Mouse (Mus musculus) hindbrain, postnatal 0 days (tissue): ENCODE data around the gene Sdr9c7. TPM values are rescaled to one million over a fixed set of nuclear protein-coding genes. Genes with fewer than 3 reads are reported as not detected.

ENCODE experiments used
- ATAC-seq: fragments of 200-750 bp; cut with Nextera tagmentation; 2 replicates; pipeline ENCODE4 v1.8.0; 2017; ENCODE audit warnings: mild to moderate bottlenecking, moderate TSS enrichment, moderate library complexity
- DNase-seq: peaks from one replicate; pipeline ENCODE4 v3.0.0-alpha.2; 2015; ENCODE audit warnings: low spot score
- H3K27ac ChIP-seq: fragments of 300-500 bp; sonication (generic); 2 replicates; pipeline ENCODE4 v1.5.1; 2014; ENCODE audit warnings: mild to moderate bottlenecking
- H3K27me3 ChIP-seq: fragments of 300-500 bp; sonication (generic); 2 replicates; pipeline ENCODE4 v1.6.1; 2014; ENCODE audit warnings: low read length, mixed read lengths; ENCODE audit not compliant: insufficient read depth
- H3K36me3 ChIP-seq: fragments of 300-500 bp; sonication (generic); 2 replicates; pipeline ENCODE4 v1.6.1; 2014; ENCODE audit warnings: low read length, mixed read lengths; ENCODE audit not compliant: insufficient read depth
- H3K4me1 ChIP-seq: fragments of 300-500 bp; sonication (generic); 2 replicates; pipeline ENCODE4 v1.6.1; 2014; ENCODE audit warnings: antibody characterized with exemption, low read length, mixed read lengths; ENCODE audit not compliant: insufficient read depth
- H3K4me2 ChIP-seq: fragments of 300-500 bp; sonication (generic); 2 replicates; pipeline ENCODE4 v1.6.1; 2014; ENCODE audit warnings: low read depth, mild to moderate bottlenecking, low read length, moderate library complexity, mixed read lengths
- H3K4me3 ChIP-seq: fragments of 300-500 bp; sonication (generic); 2 replicates; pipeline ENCODE4 v1.5.1; 2014; ENCODE audit warnings: low read length
- H3K9ac ChIP-seq: fragments of 300-500 bp; sonication (generic); replicated peaks from 2 replicates; pipeline ENCODE4 v1.6.1; 2014; ENCODE audit warnings: mild to moderate bottlenecking, low read length, moderate library complexity, mixed read lengths
- H3K9me3 ChIP-seq: fragments of 300-500 bp; sonication (generic); 2 replicates; pipeline ENCODE4 v1.6.1; 2016; ENCODE audit warnings: low read length, mixed read lengths
- CTCF ChIP-seq: IDR thresholded peaks from 2 replicates; pipeline ENCODE4 v1.5.1; 2016; ENCODE audit warnings: antibody characterized with exemption, control low read depth, low read depth
- WGBS: fragments of 180-500 bp; shearing (Covaris S2); extraction: QIAGEN DNeasy Blood & Tissue Kit; methylation state at CpG from one replicate; pipeline ENCODE4 v1.1.7; 2014; 5-methylcytosine and 5-hydroxymethylcytosine counted together
- polyA plus RNA-seq: library from polyadenylated mRNA; unstranded; fragments of >200 nt; fragmentation: Nextera tagmentation; extraction: Ambion mirVana; gene quantifications from 2 replicates; pipeline ENCODE4 v1.2.1, GENCODE M21; 2015
- total RNA-seq: library from RNA; depleted of rRNA; stranded (reverse); fragments of >200 nt; gene quantifications from 2 replicates; pipeline ENCODE4 v1.2.3, GENCODE M21; 2014; rRNA removed

Sdr9c7 gene
- total and polyA plus RNA-seq, 2 experiments from 2014 or later = not detected

DNA sequence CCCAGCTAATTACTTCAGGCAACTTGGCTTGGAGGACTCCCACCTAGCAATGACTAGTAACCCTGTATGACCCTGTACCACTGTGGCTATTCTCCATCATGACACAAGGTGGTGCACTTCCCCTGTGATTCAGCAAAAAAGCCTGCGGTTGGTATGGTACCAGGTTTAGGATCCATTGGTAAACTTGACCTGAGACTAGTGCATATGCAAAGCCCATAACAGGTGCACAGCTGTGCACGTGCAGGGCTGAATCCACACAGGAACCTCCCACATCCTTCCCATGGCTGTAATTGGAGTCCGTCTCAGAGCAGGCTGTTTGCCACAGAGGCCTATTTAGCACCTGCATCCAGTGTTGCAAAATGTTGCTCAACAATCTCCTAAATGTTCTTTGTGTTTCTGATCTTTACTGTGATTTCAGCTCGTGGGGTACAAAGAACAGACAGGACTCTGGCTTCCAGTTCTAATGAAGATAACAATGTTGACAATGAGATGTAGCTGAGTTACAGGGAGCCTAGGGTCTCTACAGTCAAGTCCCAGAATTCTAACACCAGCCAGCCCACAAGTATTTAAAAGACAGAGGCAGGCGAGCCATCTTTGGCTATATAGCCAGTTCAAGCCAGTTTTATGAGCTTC lies 47.2 kb downstream of the Sdr9c7 start:
- no peak overlapping the region for H3K4me2 ChIP-seq
- 36% methylated on average over 5 of the region's 5 CpGs for WGBS
- no peaks in the 10 kb centered on the region for H3K9me3 ChIP-seq
- peak; percentile 73 for DNase-seq
- no peak overlapping the region for H3K9ac ChIP-seq
- no peak overlapping the region for H3K27ac ChIP-seq
- peak; percentile 89 for TF ChIP-seq CTCF
- peak; percentile 72; the same call in 1 of the 2 replicates for ATAC-seq
- H3K4me3 ChIP-seq = no peak overlapping the region
- H3K36me3 ChIP-seq = no peaks in the 10 kb centered on the region
- no peaks in the 10 kb centered on the region for H3K27me3 ChIP-seq
- H3K4me1 ChIP-seq = no peaks in the 10 kb centered on the region

DNA sequence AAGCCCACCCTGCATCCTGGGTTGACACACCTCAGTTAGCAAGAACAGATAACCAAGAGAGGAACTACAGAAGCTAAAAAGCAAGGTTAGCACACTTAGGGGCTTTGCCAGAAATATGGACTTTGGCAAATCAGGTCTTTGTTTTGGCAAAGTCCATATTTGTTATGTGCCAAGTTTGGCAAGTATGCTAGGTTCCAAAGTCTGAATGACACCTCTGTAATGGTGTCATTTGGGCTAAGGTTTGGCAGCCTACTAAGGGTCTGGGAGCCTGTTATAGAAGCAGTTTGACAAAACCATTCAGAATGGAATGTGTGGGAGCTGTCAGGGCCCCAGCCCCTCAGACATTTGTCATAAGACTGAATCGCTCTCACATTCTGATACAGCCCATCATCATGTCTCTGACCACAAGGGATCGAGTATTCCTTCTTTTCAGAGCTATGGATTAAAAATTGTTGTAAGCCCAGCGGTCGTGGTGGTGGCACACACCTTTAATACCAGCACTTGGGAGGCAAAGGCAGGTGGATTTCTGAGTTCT lies 51.3 kb downstream of the Sdr9c7 start:
- Histone ChIP-seq H3K9me3 (no peaks in the 10 kb centered on the region), H3K27ac (no peak overlapping the region), H3K36me3 (no peaks in the 10 kb centered on the region), H3K4me1 (no peaks in the 10 kb centered on the region), H3K4me2 (no peak overlapping the region), H3K4me3 (no peak overlapping the region), H3K9ac (no peak overlapping the region), H3K27me3 (no peaks in the 10 kb centered on the region)
- ATAC-seq (no peak), DNase-seq (no peak)
- 86% methylated on average over 4 of the region's 4 CpGs for WGBS
- TF ChIP-seq CTCF = no peak

DNA sequence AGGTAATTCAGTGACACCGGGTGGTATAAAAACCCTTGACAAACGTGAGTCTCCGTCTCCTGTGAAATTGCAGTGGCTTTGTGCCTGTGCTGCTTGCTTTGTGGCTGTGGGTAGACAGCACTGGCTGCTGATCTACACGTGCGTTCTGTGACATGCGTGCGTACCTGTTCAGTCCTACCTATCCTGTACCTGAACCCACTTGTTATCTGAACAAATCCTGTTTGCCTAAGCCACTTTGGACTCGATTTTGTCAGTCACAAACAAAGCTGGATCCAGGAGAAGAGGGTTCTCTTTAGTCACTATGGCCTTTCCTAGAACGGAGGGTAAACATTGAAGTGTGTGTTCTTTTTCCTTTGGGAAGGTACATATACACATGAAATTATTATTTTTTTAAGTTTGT lies 53.1 kb downstream of the Sdr9c7 start:
- ATAC-seq = no peak
- no peak overlapping the region for H3K9ac ChIP-seq
- H3K4me2 ChIP-seq = no peak overlapping the region
- H3K4me3 ChIP-seq = no peak overlapping the region
- WGBS = 86% methylated on average over 9 of the region's 9 CpGs
- no peak for DNase-seq
- H3K27me3 ChIP-seq = no peaks in the 10 kb centered on the region
- no peaks in the 10 kb centered on the region for H3K4me1 ChIP-seq
- H3K36me3 ChIP-seq = no peaks in the 10 kb centered on the region
- H3K9me3 ChIP-seq = no peaks in the 10 kb centered on the region
- no peak for TF ChIP-seq CTCF
- no peak overlapping the region for H3K27ac ChIP-seq

DNA sequence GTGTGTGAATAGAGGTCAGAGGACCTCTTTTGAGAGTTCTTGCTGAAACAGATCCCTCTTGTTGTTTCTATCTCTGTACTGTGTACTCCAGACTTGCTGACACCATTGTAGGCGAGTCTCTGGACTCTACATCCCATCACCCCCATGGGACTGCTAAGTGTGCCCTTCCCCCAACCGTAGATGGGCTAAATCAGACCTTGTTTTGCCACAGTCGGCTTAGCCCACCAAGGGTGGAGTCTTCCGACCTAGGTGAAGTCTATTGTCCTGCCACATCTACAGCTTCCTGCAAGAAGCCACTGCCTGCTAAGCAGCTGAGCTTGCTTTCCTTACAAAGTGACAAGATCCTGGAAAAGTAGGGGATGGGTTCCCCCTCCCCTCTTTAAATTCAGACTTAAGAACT lies 53.5 kb downstream of the Sdr9c7 start:
- H3K4me3 ChIP-seq = no peak overlapping the region
- H3K27me3 ChIP-seq = no peaks in the 10 kb centered on the region
- no peak for DNase-seq
- no peak for ATAC-seq
- no peak for TF ChIP-seq CTCF
- WGBS = 72% methylated on average over 4 of the region's 4 CpGs
- no peak overlapping the region for H3K9ac ChIP-seq
- no peak overlapping the region for H3K4me2 ChIP-seq
- H3K9me3 ChIP-seq = no peaks in the 10 kb centered on the region
- H3K4me1 ChIP-seq = no peaks in the 10 kb centered on the region
- no peak overlapping the region for H3K27ac ChIP-seq
- H3K36me3 ChIP-seq = no peaks in the 10 kb centered on the region

DNA sequence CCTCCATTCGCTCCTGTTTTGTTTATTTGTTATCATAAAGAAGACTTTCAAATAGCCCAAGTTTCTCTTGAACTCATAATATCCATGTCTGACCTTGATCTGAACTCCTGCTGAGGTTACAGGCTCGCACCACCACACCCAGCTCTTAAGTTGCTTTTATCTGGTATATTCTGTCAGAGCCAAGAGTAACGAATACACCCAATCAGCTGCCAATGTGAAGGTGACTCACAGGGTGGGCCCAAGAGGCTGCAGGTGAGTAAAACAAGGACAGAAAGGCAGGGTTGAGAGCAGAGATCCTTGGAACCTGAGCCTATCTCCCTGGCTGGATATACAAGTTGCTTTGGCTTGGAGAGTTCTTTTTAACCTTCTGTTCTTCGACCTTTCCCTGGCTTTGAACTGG lies 56.7 kb downstream of the Sdr9c7 start:
- ATAC-seq (no peak), DNase-seq (no peak)
- Histone ChIP-seq H3K27me3 (no peaks in the 10 kb centered on the region), H3K4me2 (no peak overlapping the region), H3K9ac (no peak overlapping the region), H3K4me3 (no peak overlapping the region), H3K4me1 (no peaks in the 10 kb centered on the region), H3K27ac (no peak overlapping the region), H3K9me3 (no peaks in the 10 kb centered on the region), H3K36me3 (no peaks in the 10 kb centered on the region)
- no peak for TF ChIP-seq CTCF
- 69% methylated on average over 4 of the region's 4 CpGs for WGBS

DNA sequence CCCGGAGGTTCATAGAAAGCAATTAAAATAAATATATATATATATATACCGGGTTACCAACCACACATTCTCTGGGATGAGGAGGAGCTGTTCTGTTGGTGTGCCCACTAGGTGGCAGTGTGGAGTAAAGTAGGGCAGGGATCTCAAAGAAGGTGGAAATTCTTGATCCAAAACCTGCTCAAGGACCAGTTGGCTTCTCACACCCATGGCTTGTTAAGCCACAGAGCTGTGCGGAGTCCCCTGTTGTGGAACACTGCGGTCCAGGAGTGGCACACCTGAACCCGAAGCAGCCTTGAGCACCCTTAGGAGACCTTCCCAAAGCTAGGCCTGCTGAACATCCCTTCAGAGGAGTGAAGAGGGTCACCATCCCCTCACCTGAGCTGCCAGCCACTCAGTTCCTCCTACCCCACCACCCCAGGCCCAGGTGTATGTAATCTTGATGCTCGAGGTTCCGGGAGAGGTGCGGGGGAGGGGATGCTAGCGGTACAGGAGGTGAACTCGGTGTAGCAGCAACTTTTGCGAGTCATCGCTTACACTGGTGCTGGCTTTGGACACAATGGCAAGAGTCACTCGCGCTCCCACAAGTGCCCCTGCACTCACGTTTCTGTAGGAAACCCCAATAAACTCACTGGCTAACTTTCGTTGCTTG lies 58.0 kb downstream of the Sdr9c7 start:
- 55% methylated on average over 16 of the region's 16 CpGs for WGBS
- TF ChIP-seq CTCF = peak; percentile 76
- no peaks in the 10 kb centered on the region for H3K36me3 ChIP-seq
- H3K4me2 ChIP-seq = no peak overlapping the region
- H3K27me3 ChIP-seq = no peaks in the 10 kb centered on the region
- DNase-seq (peak; percentile 73), ATAC-seq (peak; percentile 24; the same call in 1 of the 2 replicates)
- no peaks in the 10 kb centered on the region for H3K9me3 ChIP-seq
- H3K4me3 ChIP-seq = no peak overlapping the region
- no peaks in the 10 kb centered on the region for H3K4me1 ChIP-seq
- H3K27ac ChIP-seq = no peak overlapping the region
- no peak overlapping the region for H3K9ac ChIP-seq

DNA sequence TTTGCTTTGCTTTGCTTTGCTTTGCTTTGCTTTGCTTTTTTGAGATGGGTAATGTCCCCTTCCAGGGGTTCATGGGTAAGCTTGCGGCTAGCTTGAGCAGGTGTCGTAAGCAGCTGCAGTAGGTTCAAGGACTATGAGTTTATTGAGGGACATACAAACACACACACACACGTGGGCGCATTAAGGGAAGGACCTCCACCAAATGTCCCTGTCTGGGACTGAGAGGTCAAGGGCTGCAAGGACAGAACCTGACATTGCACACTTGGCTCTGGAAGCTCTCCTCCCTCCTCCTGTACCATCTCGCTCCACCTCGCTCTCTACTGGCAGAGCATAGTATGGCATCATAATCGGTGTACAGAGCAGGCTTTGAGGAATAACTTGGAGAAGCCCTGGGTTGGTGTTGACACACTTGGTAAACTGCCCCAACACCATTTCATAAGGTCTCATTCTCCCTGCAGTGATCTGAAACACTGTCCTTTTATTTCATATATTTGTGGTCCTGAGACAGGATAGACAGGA lies 60.9 kb downstream of the Sdr9c7 start:
- Histone ChIP-seq H3K27me3 (no peaks in the 10 kb centered on the region), H3K9me3 (no peaks in the 10 kb centered on the region), H3K4me3 (no peak overlapping the region), H3K36me3 (no peaks in the 10 kb centered on the region), H3K4me1 (no peaks in the 10 kb centered on the region), H3K4me2 (no peak overlapping the region), H3K27ac (no peak overlapping the region), H3K9ac (no peak overlapping the region)
- no peak for DNase-seq
- TF ChIP-seq CTCF = no peak
- 91% methylated on average over 7 of the region's 7 CpGs for WGBS
- ATAC-seq = no peak

Other genes starting within 250 kb of the Sdr9c7 start
- gene Nemp1, start 231.6 kb upstream of the Sdr9c7 start, total RNA-seq = 2.8 and 4.1 TPM in 2 replicates
- gene Nemp1, start 231.6 kb upstream of the Sdr9c7 start, polyA plus RNA-seq = 2.2 and 3.0 TPM in 2 replicates
- 3.5 and 4.1 TPM in 2 replicates for gene Nab2, start 229.9 kb upstream of the Sdr9c7 start, total RNA-seq
- 1.1 and 1.6 TPM in 2 replicates for gene Nab2, start 229.9 kb upstream of the Sdr9c7 start, polyA plus RNA-seq
- 0.21 and 0.36 TPM in 2 replicates for gene Myo1a, start 193.3 kb upstream of the Sdr9c7 start, total RNA-seq
- gene Myo1a, start 193.3 kb upstream of the Sdr9c7 start, polyA plus RNA-seq = 0.50 and 0.53 TPM in 2 replicates
- gene Tac2, start 174.0 kb upstream of the Sdr9c7 start, total RNA-seq = 2.3 and 5.4 TPM in 2 replicates
- gene Tac2, start 174.0 kb upstream of the Sdr9c7 start, polyA plus RNA-seq = 5.6 and 6.7 TPM in 2 replicates
- 9.9 and 11.5 TPM in 2 replicates for gene Zbtb39, start 159.0 kb upstream of the Sdr9c7 start, total RNA-seq
- gene Zbtb39, start 159.0 kb upstream of the Sdr9c7 start, polyA plus RNA-seq = 2.4 and 2.5 TPM in 2 replicates
- 1.9 and 2.9 TPM in 2 replicates for gene Gpr182, start 146.8 kb upstream of the Sdr9c7 start, total RNA-seq
- gene Gpr182, start 146.8 kb upstream of the Sdr9c7 start, polyA plus RNA-seq = 2.3 TPM in 2 replicates
- 0.14 TPM in 1 of 2 replicates, not detected in the other for gene Rdh1, start 138.8 kb upstream of the Sdr9c7 start, total RNA-seq
- not detected in 2 replicates for gene Rdh1, start 138.8 kb upstream of the Sdr9c7 start, polyA plus RNA-seq
- not detected in 2 replicates for gene Rdh16f1, start 138.7 kb upstream of the Sdr9c7 start, total RNA-seq
- 0.50 and 0.54 TPM in 2 replicates for gene Rdh16f1, start 138.7 kb upstream of the Sdr9c7 start, polyA plus RNA-seq
- 0.37 and 0.50 TPM in 2 replicates for gene Rdh9, start 122.1 kb upstream of the Sdr9c7 start, total RNA-seq
- 0.09 and 0.16 TPM in 2 replicates for gene Rdh9, start 122.1 kb upstream of the Sdr9c7 start, polyA plus RNA-seq
- gene Rdh16, start 97.4 kb upstream of the Sdr9c7 start, total RNA-seq = 0.37 TPM in 1 of 2 replicates, not detected in the other
- gene Rdh16, start 97.4 kb upstream of the Sdr9c7 start, polyA plus RNA-seq = 0.06 TPM in 1 of 2 replicates, not detected in the other
- gene Rdh19, start 48.6 kb upstream of the Sdr9c7 start, total RNA-seq = not detected in 2 replicates
- gene Rdh19, start 48.6 kb upstream of the Sdr9c7 start, polyA plus RNA-seq = not detected in 2 replicates
- not detected in 2 replicates for gene Rdh16f2, start 32.0 kb upstream of the Sdr9c7 start, total RNA-seq
- gene Rdh16f2, start 32.0 kb upstream of the Sdr9c7 start, polyA plus RNA-seq = not detected in 2 replicates
- not detected in 2 replicates for gene Rdh7, start 9.7 kb upstream of the Sdr9c7 start, total RNA-seq
- not detected in 2 replicates for gene Rdh7, start 9.7 kb upstream of the Sdr9c7 start, polyA plus RNA-seq
- gene Hsd17b6, start 109.1 kb downstream of the Sdr9c7 start, total RNA-seq = not detected in 2 replicates
- not detected in 2 replicates for gene Hsd17b6, start 109.1 kb downstream of the Sdr9c7 start, polyA plus RNA-seq
- 15.2 and 19.6 TPM in 2 replicates for gene Prim1, start 116.7 kb downstream of the Sdr9c7 start, total RNA-seq
- 33.3 and 36.1 TPM in 2 replicates for gene Prim1, start 116.7 kb downstream of the Sdr9c7 start, polyA plus RNA-seq
- 295 and 315 TPM in 2 replicates for gene Naca, start 137.1 kb downstream of the Sdr9c7 start, total RNA-seq
- 450 and 463 TPM in 2 replicates for gene Naca, start 137.1 kb downstream of the Sdr9c7 start, polyA plus RNA-seq
- 81.6 and 87.7 TPM in 2 replicates for gene Ptges3, start 160.4 kb downstream of the Sdr9c7 start, total RNA-seq
- gene Ptges3, start 160.4 kb downstream of the Sdr9c7 start, polyA plus RNA-seq = 417 and 428 TPM in 2 replicates
- 6,623 and 6,768 TPM in 2 replicates for gene Atp5b, start 184.8 kb downstream of the Sdr9c7 start, total RNA-seq
- gene Atp5b, start 184.8 kb downstream of the Sdr9c7 start, polyA plus RNA-seq = 2,401 and 2,438 TPM in 2 replicates
- gene Baz2a, start 193.1 kb downstream of the Sdr9c7 start, total RNA-seq = 14.3 and 15.0 TPM in 2 replicates
- 10.2 and 10.6 TPM in 2 replicates for gene Baz2a, start 193.1 kb downstream of the Sdr9c7 start, polyA plus RNA-seq